Mouse (Mus musculus): ENCODE results near the gene Plcl1. TPM values are rescaled to one million over a fixed set of nuclear protein-coding genes. Genes with fewer than 3 reads are reported as not detected.

Gene Plcl1
- polyA plus RNA-seq, 1 experiment = 1.00 TPM

GRCm38 (mm10) chr1:55701601-55702000 is 295.9 kb downstream of the Plcl1 start:
- TF ChIP-seq REST (IDR thresholded peaks at IDR 0.05; ENCODE audit: insufficient read depth, insufficient read length) = no peak
- no peak for TF ChIP-seq MYOG (IDR thresholded peaks at IDR 0.05; ENCODE audit: control insufficient read depth in 1 of 3, insufficient read depth in 1 of 3, insufficient read length in 2 of 3, low read depth in 2 of 3)
- no peak for TF ChIP-seq POLR2AphosphoS2 (IDR thresholded peaks at IDR 0.05; ENCODE audit: insufficient read length, low read depth)
- no peak for TF ChIP-seq TCF12 (IDR thresholded peaks at IDR 0.05; ENCODE audit: insufficient read depth, poor library complexity, severe bottlenecking)
- TF ChIP-seq POLR2A (IDR thresholded peaks at IDR 0.05; ENCODE audit: insufficient read length, low read depth) = no peak
- TF ChIP-seq MYOD1 (IDR thresholded peaks at IDR 0.05; ENCODE audit: control insufficient read depth in 1 of 3, insufficient read length in 2 of 3, low read depth in 2 of 3) = no peak
- TF ChIP-seq MAX (IDR thresholded peaks at IDR 0.05; ENCODE audit: low read depth) = no peak
- TF ChIP-seq USF1 (IDR thresholded peaks at IDR 0.05; ENCODE audit: low read depth) = no peak
- TF ChIP-seq TCF3 (IDR thresholded peaks at IDR 0.05; ENCODE audit: insufficient read length, low read depth) = no peak
- TF ChIP-seq CEBPB (IDR thresholded peaks at IDR 0.05; ENCODE audit: insufficient read depth, poor library complexity, severe bottlenecking) = no peak
- no peak for TF ChIP-seq SRF (IDR thresholded peaks at IDR 0.05; ENCODE audit: control insufficient read depth, insufficient read length, low read depth)
- no peak for TF ChIP-seq E2F4 (IDR thresholded peaks at IDR 0.05; ENCODE audit: insufficient read depth)
- Histone ChIP-seq H3K36me3 (ENCODE audit: control insufficient read depth, insufficient read depth) (no peaks in the 10 kb centered on the region), H3ac (ENCODE audit: control insufficient read depth, insufficient read length) (no peak overlapping the region), H3K4me3 (no peak overlapping the region), H3K27me3 (ENCODE audit: control insufficient read depth, insufficient read depth, insufficient read length) (no peaks in the 10 kb centered on the region), H3K4me2 (ENCODE audit: low read depth) (no peak overlapping the region), H3K79me2 (ENCODE audit: control insufficient read depth, insufficient read depth) (no peaks in the 10 kb centered on the region)

GRCm38 (mm10) chr1:55702106-55702505 is 296.4 kb downstream of the Plcl1 start:
- H3K4me3 ChIP-seq = no peak overlapping the region
- H3K79me2 ChIP-seq (ENCODE audit: control insufficient read depth, insufficient read depth) = no peaks in the 10 kb centered on the region
- no peaks in the 10 kb centered on the region for H3K36me3 ChIP-seq (ENCODE audit: control insufficient read depth, insufficient read depth)
- no peaks in the 10 kb centered on the region for H3K27me3 ChIP-seq (ENCODE audit: control insufficient read depth, insufficient read depth, insufficient read length)
- no peak overlapping the region for H3K4me2 ChIP-seq (ENCODE audit: low read depth)
- no peak overlapping the region for H3ac ChIP-seq (ENCODE audit: control insufficient read depth, insufficient read length)
- no peak for TF ChIP-seq TCF3 (IDR thresholded peaks at IDR 0.05; ENCODE audit: insufficient read length, low read depth)
- no peak for TF ChIP-seq USF1 (IDR thresholded peaks at IDR 0.05; ENCODE audit: low read depth)
- no peak for TF ChIP-seq MYOD1 (IDR thresholded peaks at IDR 0.05; ENCODE audit: control insufficient read depth in 1 of 3, insufficient read length in 2 of 3, low read depth in 2 of 3)
- no peak for TF ChIP-seq POLR2AphosphoS2 (IDR thresholded peaks at IDR 0.05; ENCODE audit: insufficient read length, low read depth)
- no peak for TF ChIP-seq POLR2A (IDR thresholded peaks at IDR 0.05; ENCODE audit: insufficient read length, low read depth)
- TF ChIP-seq REST (IDR thresholded peaks at IDR 0.05; ENCODE audit: insufficient read depth, insufficient read length) = no peak
- no peak for TF ChIP-seq CEBPB (IDR thresholded peaks at IDR 0.05; ENCODE audit: insufficient read depth, poor library complexity, severe bottlenecking)
- no peak for TF ChIP-seq TCF12 (IDR thresholded peaks at IDR 0.05; ENCODE audit: insufficient read depth, poor library complexity, severe bottlenecking)
- no peak for TF ChIP-seq MAX (IDR thresholded peaks at IDR 0.05; ENCODE audit: low read depth)
- TF ChIP-seq MYOG (IDR thresholded peaks at IDR 0.05; ENCODE audit: control insufficient read depth in 1 of 3, insufficient read depth in 1 of 3, insufficient read length in 2 of 3, low read depth in 2 of 3) = no peak
- no peak for TF ChIP-seq E2F4 (IDR thresholded peaks at IDR 0.05; ENCODE audit: insufficient read depth)
- TF ChIP-seq SRF (IDR thresholded peaks at IDR 0.05; ENCODE audit: control insufficient read depth, insufficient read length, low read depth) = no peak

- H3K79me2 ChIP-seq (ENCODE audit: control insufficient read depth, insufficient read depth) = no peaks in the 10 kb centered on the region
- H3ac ChIP-seq (ENCODE audit: control insufficient read depth, insufficient read length) = no peak overlapping the region
- no peaks in the 10 kb centered on the region for H3K36me3 ChIP-seq (ENCODE audit: control insufficient read depth, insufficient read depth)
- no peaks in the 10 kb centered on the region for H3K27me3 ChIP-seq (ENCODE audit: control insufficient read depth, insufficient read depth, insufficient read length)
- no peak for TF ChIP-seq MAX (IDR thresholded peaks at IDR 0.05; ENCODE audit: low read depth)
- no peak for TF ChIP-seq MYOG (IDR thresholded peaks at IDR 0.05; ENCODE audit: control insufficient read depth in 1 of 3, insufficient read depth in 1 of 3, insufficient read length in 2 of 3, low read depth in 2 of 3)
- TF ChIP-seq REST (IDR thresholded peaks at IDR 0.05; ENCODE audit: insufficient read depth, insufficient read length) = no peak
- no peak overlapping the region for H3K4me2 ChIP-seq (ENCODE audit: low read depth)
- H3K4me3 ChIP-seq = no peak overlapping the region
Measured at GRCm38 (mm10) chr1:55704707-55705106, 299.0 kb downstream of the Plcl1 start.

- TF ChIP-seq USF1 (IDR thresholded peaks at IDR 0.05; ENCODE audit: low read depth) = no peak
- no peak for TF ChIP-seq TCF12 (IDR thresholded peaks at IDR 0.05; ENCODE audit: insufficient read depth, poor library complexity, severe bottlenecking)
- no peak for TF ChIP-seq POLR2AphosphoS2 (IDR thresholded peaks at IDR 0.05; ENCODE audit: insufficient read length, low read depth)
- TF ChIP-seq POLR2A (IDR thresholded peaks at IDR 0.05; ENCODE audit: insufficient read length, low read depth) = no peak
- no peak for TF ChIP-seq E2F4 (IDR thresholded peaks at IDR 0.05; ENCODE audit: insufficient read depth)
- TF ChIP-seq MYOG (IDR thresholded peaks at IDR 0.05; ENCODE audit: control insufficient read depth in 1 of 3, insufficient read depth in 1 of 3, insufficient read length in 2 of 3, low read depth in 2 of 3) = no peak
- no peak for TF ChIP-seq MYOD1 (IDR thresholded peaks at IDR 0.05; ENCODE audit: control insufficient read depth in 1 of 3, insufficient read length in 2 of 3, low read depth in 2 of 3)
- TF ChIP-seq TCF3 (IDR thresholded peaks at IDR 0.05; ENCODE audit: insufficient read length, low read depth) = no peak
- TF ChIP-seq REST (IDR thresholded peaks at IDR 0.05; ENCODE audit: insufficient read depth, insufficient read length) = no peak
- TF ChIP-seq MAX (IDR thresholded peaks at IDR 0.05; ENCODE audit: low read depth) = no peak
- TF ChIP-seq CEBPB (IDR thresholded peaks at IDR 0.05; ENCODE audit: insufficient read depth, poor library complexity, severe bottlenecking) = no peak
- TF ChIP-seq SRF (IDR thresholded peaks at IDR 0.05; ENCODE audit: control insufficient read depth, insufficient read length, low read depth) = no peak
- Histone ChIP-seq H3K79me2 (ENCODE audit: control insufficient read depth, insufficient read depth) (no peaks in the 10 kb centered on the region), H3K4me2 (ENCODE audit: low read depth) (no peak overlapping the region), H3K27me3 (ENCODE audit: control insufficient read depth, insufficient read depth, insufficient read length) (no peaks in the 10 kb centered on the region), H3ac (ENCODE audit: control insufficient read depth, insufficient read length) (no peak overlapping the region), H3K36me3 (ENCODE audit: control insufficient read depth, insufficient read depth) (no peaks in the 10 kb centered on the region), H3K4me3 (no peak overlapping the region)
Measured at GRCm38 (mm10) chr1:55705173-55705572, 299.5 kb downstream of the Plcl1 start.

- no peak overlapping the region for H3K4me2 ChIP-seq (ENCODE audit: low read depth)
- H3K36me3 ChIP-seq (ENCODE audit: control insufficient read depth, insufficient read depth) = no peaks in the 10 kb centered on the region
- no peak overlapping the region for H3ac ChIP-seq (ENCODE audit: control insufficient read depth, insufficient read length)
- no peaks in the 10 kb centered on the region for H3K79me2 ChIP-seq (ENCODE audit: control insufficient read depth, insufficient read depth)
- H3K27me3 ChIP-seq (ENCODE audit: control insufficient read depth, insufficient read depth, insufficient read length) = no peaks in the 10 kb centered on the region
- no peak overlapping the region for H3K4me3 ChIP-seq
- TF ChIP-seq POLR2AphosphoS2 (IDR thresholded peaks at IDR 0.05; ENCODE audit: insufficient read length, low read depth) (no peak), MAX (IDR thresholded peaks at IDR 0.05; ENCODE audit: low read depth) (no peak), TCF12 (IDR thresholded peaks at IDR 0.05; ENCODE audit: insufficient read depth, poor library complexity, severe bottlenecking) (no peak), E2F4 (IDR thresholded peaks at IDR 0.05; ENCODE audit: insufficient read depth) (no peak), POLR2A (IDR thresholded peaks at IDR 0.05; ENCODE audit: insufficient read length, low read depth) (no peak), CEBPB (IDR thresholded peaks at IDR 0.05; ENCODE audit: insufficient read depth, poor library complexity, severe bottlenecking) (no peak), MYOG (IDR thresholded peaks at IDR 0.05; ENCODE audit: control insufficient read depth in 1 of 3, insufficient read depth in 1 of 3, insufficient read length in 2 of 3, low read depth in 2 of 3) (no peak), USF1 (IDR thresholded peaks at IDR 0.05; ENCODE audit: low read depth) (no peak), MYOD1 (IDR thresholded peaks at IDR 0.05; ENCODE audit: control insufficient read depth in 1 of 3, insufficient read length in 2 of 3, low read depth in 2 of 3) (no peak), SRF (IDR thresholded peaks at IDR 0.05; ENCODE audit: control insufficient read depth, insufficient read length, low read depth) (no peak), TCF3 (IDR thresholded peaks at IDR 0.05; ENCODE audit: insufficient read length, low read depth) (no peak), REST (IDR thresholded peaks at IDR 0.05; ENCODE audit: insufficient read depth, insufficient read length) (no peak)
Measured at GRCm38 (mm10) chr1:55705756-55706155, 300.0 kb downstream of the Plcl1 start.
